Mouse (Mus musculus) liver, embryonic 11.5 days (tissue): ENCODE data around the gene Etl4. TPM values are rescaled to one million over a fixed set of nuclear protein-coding genes. Genes with fewer than 3 reads are reported as not detected.

Experiments
- ATAC-seq: fragments of 200-750 bp; cut with Nextera tagmentation; replicated peaks from 2 replicates; pipeline ENCODE4 v1.8.0; 2017; ENCODE audit warnings: moderate number of reproducible peaks, mild to moderate bottlenecking, moderate TSS enrichment, moderate library complexity; ENCODE audit not compliant: low FRiP score
- DNase-seq: peaks from one replicate; pipeline ENCODE4 v3.0.0-alpha.2; 2017; ENCODE audit warnings: low spot score
- H3K27ac ChIP-seq: fragments of 300-500 bp; sonication (generic); 2 replicates; pipeline ENCODE4 v1.5.1; 2014; ENCODE audit warnings: mild to moderate bottlenecking, low read depth, low read length, control low read depth
- H3K27me3 ChIP-seq: fragments of 300-500 bp; sonication (generic); replicated peaks from 2 replicates; pipeline ENCODE4 v1.6.1; 2014; ENCODE audit warnings: low read length, mixed read lengths; ENCODE audit not compliant: control insufficient read depth, insufficient read depth
- H3K36me3 ChIP-seq: fragments of 300-500 bp; sonication (generic); 2 replicates; pipeline ENCODE4 v1.6.1; 2014; ENCODE audit warnings: mild to moderate bottlenecking, low read length, moderate library complexity, mixed read lengths; ENCODE audit not compliant: control insufficient read depth, insufficient read depth
- H3K4me1 ChIP-seq: fragments of 300-500 bp; sonication (generic); replicated peaks from 2 replicates; pipeline ENCODE4 v1.6.1; 2014; ENCODE audit warnings: low read length, mixed read lengths; ENCODE audit not compliant: control insufficient read depth, insufficient read depth
- H3K4me2 ChIP-seq: fragments of 300-500 bp; sonication (generic); 2 replicates; pipeline ENCODE4 v1.6.1; 2014; ENCODE audit warnings: mild to moderate bottlenecking, control low read depth, moderate library complexity
- H3K4me3 ChIP-seq: fragments of 300-500 bp; sonication (generic); 2 replicates; pipeline ENCODE4 v1.5.1; 2014; ENCODE audit warnings: low read depth, low read length, control low read depth
- H3K9ac ChIP-seq: fragments of 300-500 bp; sonication (generic); 2 replicates; pipeline ENCODE4 v1.6.1; 2014; ENCODE audit warnings: low read depth, low read length, control low read depth
- H3K9me3 ChIP-seq: fragments of 300-500 bp; sonication (generic); 2 replicates; pipeline ENCODE4 v1.6.1; 2016; ENCODE audit warnings: low read length, inconsistent platforms, mixed read lengths; ENCODE audit not compliant: control insufficient read depth
- WGBS: fragments of 180-500 bp; shearing (Covaris S2); extraction: QIAGEN DNeasy Blood & Tissue Kit; methylation state at CpG from one replicate; pipeline ENCODE4 v1.1.7; 2014; 5-methylcytosine and 5-hydroxymethylcytosine counted together
- polyA plus RNA-seq: library from polyadenylated mRNA; unstranded; fragments of >200 nt; fragmentation: Nextera tagmentation; extraction: Ambion mirVana; gene quantifications from 2 replicates; pipeline ENCODE4 v1.2.1, GENCODE M21; 2014

Etl4 gene
- polyA plus RNA-seq, 1 experiment from 2014 or later: 17.9 TPM

- H3K4me1 ChIP-seq: no peaks in the 10 kb centered on the region
- 73% methylated on average over 9 of the region's 9 CpGs for WGBS
- H3K27me3 ChIP-seq: no peaks in the 10 kb centered on the region
- no peak overlapping the region for H3K9ac ChIP-seq
- DNase-seq: no peak
- H3K36me3 ChIP-seq: no peaks in the 10 kb centered on the region
- no peak for ATAC-seq
- no peak overlapping the region for H3K4me3 ChIP-seq
- no peak overlapping the region for H3K27ac ChIP-seq
- H3K4me2 ChIP-seq: no peak overlapping the region
- H3K9me3 ChIP-seq: no peaks in the 10 kb centered on the region
These were observed 733.2 kb downstream of the Etl4 start for GRCm38 (mm10) chr2:20642818-20643217.

- H3K27me3 ChIP-seq: no peaks in the 10 kb centered on the region
- no peak for DNase-seq
- no peak overlapping the region for H3K27ac ChIP-seq
These were observed 740.2 kb downstream of the Etl4 start for GRCm38 (mm10) chr2:20649817-20650216.

DNA sequence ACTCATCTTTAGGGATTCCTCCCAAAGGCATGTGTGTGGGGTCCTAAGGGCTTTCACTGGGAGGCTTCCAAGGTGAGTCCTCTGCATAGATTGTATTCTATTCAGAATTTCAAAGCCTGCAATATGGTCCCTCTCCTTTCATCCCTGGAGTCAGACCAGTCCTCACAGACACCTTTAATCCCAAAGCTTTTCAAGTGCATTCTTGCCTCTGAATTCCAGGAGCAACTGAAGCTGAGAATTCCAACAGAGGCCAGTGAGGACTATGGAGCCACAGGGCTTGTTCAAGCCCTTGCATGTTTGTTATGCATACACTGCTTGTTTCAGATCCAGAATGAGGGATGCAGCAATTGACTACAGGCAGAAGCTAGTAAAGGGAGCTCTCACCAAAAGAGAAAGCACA lies 743.5 kb downstream of the Etl4 start:
- Histone ChIP-seq H3K27ac (no peak overlapping the region), H3K4me3 (no peak overlapping the region), H3K36me3 (no peaks in the 10 kb centered on the region), H3K9me3 (no peaks in the 10 kb centered on the region), H3K9ac (no peak overlapping the region), H3K27me3 (no peaks in the 10 kb centered on the region), H3K4me1 (no peaks in the 10 kb centered on the region), H3K4me2 (no peak overlapping the region)
- ATAC-seq: no peak
- DNase-seq: no peak

More at GRCm38 (mm10) chr2:20649817-20650216, 740.2 kb downstream of the Etl4 start:
- no peaks in the 10 kb centered on the region for H3K36me3 ChIP-seq
- no peak overlapping the region for H3K9ac ChIP-seq
- no peak overlapping the region for H3K4me3 ChIP-seq
- ATAC-seq: no peak
- H3K9me3 ChIP-seq: no peaks in the 10 kb centered on the region
- H3K4me1 ChIP-seq: no peaks in the 10 kb centered on the region
- H3K4me2 ChIP-seq: no peak overlapping the region
- 13% methylated on average over 4 of the region's 4 CpGs for WGBS

- H3K9me3 ChIP-seq: no peaks in the 10 kb centered on the region
- H3K4me3 ChIP-seq: no peak overlapping the region
- DNase-seq (no peak), ATAC-seq (no peak)
- no peak overlapping the region for H3K9ac ChIP-seq
- no peaks in the 10 kb centered on the region for H3K27me3 ChIP-seq
- 73% methylated on average over 8 of the region's 8 CpGs for WGBS
- no peaks in the 10 kb centered on the region for H3K36me3 ChIP-seq
- no peak overlapping the region for H3K27ac ChIP-seq
- no peaks in the 10 kb centered on the region for H3K4me1 ChIP-seq
- no peak overlapping the region for H3K4me2 ChIP-seq
These were observed 744.5 kb downstream of the Etl4 start for GRCm38 (mm10) chr2:20654058-20654457.

GRCm38 (mm10) chr2:20654598-20655340 lies 745.2 kb downstream of the Etl4 start:
- ATAC-seq (no peak), DNase-seq (no peak)
- H3K9ac ChIP-seq: no peak overlapping the region
- H3K27ac ChIP-seq: no peak overlapping the region
- no peaks in the 10 kb centered on the region for H3K36me3 ChIP-seq
- WGBS: 60% methylated on average over 9 of the region's 9 CpGs
- no peak overlapping the region for H3K4me2 ChIP-seq
- no peaks in the 10 kb centered on the region for H3K4me1 ChIP-seq
- H3K27me3 ChIP-seq: no peaks in the 10 kb centered on the region
- H3K9me3 ChIP-seq: no peaks in the 10 kb centered on the region
- no peak overlapping the region for H3K4me3 ChIP-seq

DNA sequence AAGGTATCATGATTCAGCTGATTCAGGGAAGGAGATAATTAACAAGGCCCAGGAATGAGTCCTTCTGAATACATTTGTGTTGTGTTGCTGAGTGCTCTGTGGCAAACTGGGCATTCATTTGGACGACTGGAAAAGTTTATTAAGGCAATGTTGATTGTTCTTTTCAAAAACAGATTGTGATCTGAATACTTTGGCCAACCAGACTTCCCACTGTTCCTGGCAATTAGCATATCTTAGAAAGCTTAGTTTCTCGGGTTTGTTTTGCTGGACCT lies 745.7 kb downstream of the Etl4 start:
- no peak overlapping the region for H3K27ac ChIP-seq

DNA sequence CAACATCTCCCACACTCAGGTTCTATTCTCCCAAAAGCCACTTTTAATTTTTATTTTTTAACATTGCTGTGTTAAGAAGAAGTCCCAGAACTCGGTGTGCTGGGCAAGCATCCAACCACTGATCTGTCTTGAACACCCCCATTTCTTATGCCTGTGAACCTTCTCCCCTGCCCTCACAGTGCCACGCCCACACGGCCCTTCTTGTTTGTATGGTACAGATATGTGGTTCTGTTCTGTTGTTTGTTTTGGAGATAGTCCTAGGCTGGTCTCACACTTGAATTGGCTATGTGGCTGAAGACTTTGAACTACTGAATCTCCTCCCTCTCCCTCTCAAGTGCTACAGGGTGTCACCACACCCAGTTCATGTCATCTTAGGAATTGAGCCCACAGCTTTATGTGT lies 748.3 kb downstream of the Etl4 start:
- no peak overlapping the region for H3K4me3 ChIP-seq
- H3K4me1 ChIP-seq: no peaks in the 10 kb centered on the region
- WGBS: 65% methylated on average over 3 of the region's 3 CpGs
- ATAC-seq (no peak), DNase-seq (no peak)
- H3K27me3 ChIP-seq: no peaks in the 10 kb centered on the region
- no peaks in the 10 kb centered on the region for H3K9me3 ChIP-seq
- H3K9ac ChIP-seq: no peak overlapping the region
- no peak overlapping the region for H3K27ac ChIP-seq
- H3K4me2 ChIP-seq: no peak overlapping the region
- H3K36me3 ChIP-seq: no peaks in the 10 kb centered on the region

More for the DNA sequence above, 745.7 kb downstream of the Etl4 start:
- 38% methylated on average over 2 of the region's 2 CpGs for WGBS
- no peaks in the 10 kb centered on the region for H3K27me3 ChIP-seq
- DNase-seq (no peak), ATAC-seq (no peak)
- H3K9ac ChIP-seq: no peak overlapping the region
- H3K9me3 ChIP-seq: no peaks in the 10 kb centered on the region
- no peak overlapping the region for H3K4me3 ChIP-seq
- no peak overlapping the region for H3K4me2 ChIP-seq
- H3K36me3 ChIP-seq: no peaks in the 10 kb centered on the region
- H3K4me1 ChIP-seq: no peaks in the 10 kb centered on the region

DNA sequence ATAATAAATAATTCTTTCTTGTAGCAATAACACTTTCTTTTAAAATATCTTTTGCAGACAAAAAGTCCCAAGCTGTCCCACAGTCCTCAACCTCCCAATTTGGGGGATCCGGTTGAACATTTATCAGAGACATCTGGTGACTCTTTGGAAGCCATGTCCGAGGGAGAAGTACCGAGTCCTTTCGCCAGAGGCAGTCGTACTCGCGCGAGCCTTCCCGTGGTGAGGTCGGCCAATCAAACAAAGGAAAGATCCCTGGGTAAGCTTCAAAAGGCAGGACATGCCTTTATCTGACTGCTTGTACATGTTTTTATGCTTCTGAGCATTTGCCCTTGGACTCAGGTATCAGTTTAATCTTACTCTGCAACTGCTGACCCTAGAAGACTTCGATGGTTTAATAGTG lies 752.3 kb downstream of the Etl4 start:
- Histone ChIP-seq H3K4me2 (no peak overlapping the region), H3K4me1 (no peaks in the 10 kb centered on the region), H3K27me3 (no peaks in the 10 kb centered on the region), H3K36me3 (no peaks in the 10 kb centered on the region), H3K27ac (no peak overlapping the region), H3K9me3 (no peaks in the 10 kb centered on the region), H3K9ac (no peak overlapping the region), H3K4me3 (no peak overlapping the region)
- DNase-seq: no peak
- no peak for ATAC-seq
- 85% methylated on average over 11 of the region's 11 CpGs for WGBS

DNA sequence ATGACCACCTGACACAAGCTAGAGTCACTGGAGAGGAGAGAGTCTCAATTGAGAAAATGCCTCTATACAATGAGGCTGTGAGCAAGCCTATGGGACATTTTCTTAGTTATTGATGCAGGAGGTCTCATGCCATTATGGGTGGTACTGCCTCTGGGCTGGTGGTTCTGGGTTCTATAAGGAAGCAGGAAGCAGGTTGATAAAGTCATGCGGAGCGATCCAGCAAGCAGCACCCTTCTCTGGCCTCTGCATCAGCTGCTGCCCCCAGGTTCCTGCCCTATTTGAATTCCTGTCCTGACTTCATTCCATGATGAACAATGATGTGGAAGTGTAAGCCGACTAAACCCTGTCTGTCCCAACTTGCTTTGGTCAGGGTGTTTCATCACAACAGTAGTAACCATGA lies 753.1 kb downstream of the Etl4 start:
- ATAC-seq (no peak), DNase-seq (no peak)
- Histone ChIP-seq H3K4me1 (no peaks in the 10 kb centered on the region), H3K36me3 (no peaks in the 10 kb centered on the region), H3K4me2 (no peak overlapping the region), H3K4me3 (no peak overlapping the region), H3K27me3 (no peaks in the 10 kb centered on the region), H3K9ac (no peak overlapping the region), H3K27ac (no peak overlapping the region), H3K9me3 (no peaks in the 10 kb centered on the region)
- 84% methylated on average over 3 of the region's 3 CpGs for WGBS
